Mouse (Mus musculus): ENCODE results near the gene Tle3. TPM values are rescaled to one million over a fixed set of nuclear protein-coding genes. Genes with fewer than 3 reads are reported as not detected.

Gene Tle3
- polyA plus RNA-seq, 1 experiment = 205 TPM

- no peak overlapping the region for H3K27ac ChIP-seq (ENCODE audit: control insufficient read depth, insufficient read depth, low read length)
- TF ChIP-seq CTCF (IDR thresholded peaks at IDR 0.05; ENCODE audit: borderline replicate concordance, control insufficient read depth, extremely low read depth, insufficient read depth, low read length, poor library complexity) (no peak), POLR2A (IDR thresholded peaks at IDR 0.05; ENCODE audit: control insufficient read depth, extremely low read depth, insufficient read depth, low read length, poor library complexity) (no peak)
- DNase-seq = no peak
- no peak overlapping the region for H3K4me3 ChIP-seq (ENCODE audit: control insufficient read depth, insufficient read depth, low read length)
- no peaks in the 10 kb centered on the region for H3K27me3 ChIP-seq (ENCODE audit: control insufficient read depth, insufficient read depth, low read length)
- H3K36me3 ChIP-seq (ENCODE audit: control insufficient read depth, insufficient read depth, low read length) = peaks cover 13% of the 10 kb centered on the region
- peaks cover 40% of the 10 kb centered on the region for H3K4me1 ChIP-seq (replicated peaks; ENCODE audit: control insufficient read depth, insufficient read depth, low read length)
- WGBS = 63% methylated on average over 14 of the region's 14 CpGs
Measured at GRCm38 (mm10) chr9:61388689-61389403, 16.7 kb downstream of the Tle3 start.

- WGBS = 42% methylated on average over 7 of the region's 7 CpGs
- Histone ChIP-seq H3K36me3 (ENCODE audit: control insufficient read depth, insufficient read depth, low read length) (peaks cover 18% of the 10 kb centered on the region), H3K4me1 (replicated peaks; ENCODE audit: control insufficient read depth, insufficient read depth, low read length) (peaks cover 35% of the 10 kb centered on the region), H3K4me3 (ENCODE audit: control insufficient read depth, insufficient read depth, low read length) (no peak overlapping the region), H3K27ac (ENCODE audit: control insufficient read depth, insufficient read depth, low read length) (no peak overlapping the region), H3K27me3 (ENCODE audit: control insufficient read depth, insufficient read depth, low read length) (no peaks in the 10 kb centered on the region)
- DNase-seq = no peak
- TF ChIP-seq CTCF (IDR thresholded peaks at IDR 0.05; ENCODE audit: borderline replicate concordance, control insufficient read depth, extremely low read depth, insufficient read depth, low read length, poor library complexity) (no peak), POLR2A (IDR thresholded peaks at IDR 0.05; ENCODE audit: control insufficient read depth, extremely low read depth, insufficient read depth, low read length, poor library complexity) (no peak)
Measured at GRCm38 (mm10) chr9:61389404-61389701, 17.2 kb downstream of the Tle3 start.

- Histone ChIP-seq H3K4me3 (ENCODE audit: control insufficient read depth, insufficient read depth, low read length) (no peak overlapping the region), H3K4me1 (replicated peaks; ENCODE audit: control insufficient read depth, insufficient read depth, low read length) (peaks cover 18% of the 10 kb centered on the region), H3K36me3 (ENCODE audit: control insufficient read depth, insufficient read depth, low read length) (peaks cover 42% of the 10 kb centered on the region), H3K27ac (ENCODE audit: control insufficient read depth, insufficient read depth, low read length) (no peak overlapping the region), H3K27me3 (ENCODE audit: control insufficient read depth, insufficient read depth, low read length) (no peaks in the 10 kb centered on the region)
- no peak for DNase-seq
- TF ChIP-seq POLR2A (IDR thresholded peaks at IDR 0.05; ENCODE audit: control insufficient read depth, extremely low read depth, insufficient read depth, low read length, poor library complexity) (no peak), CTCF (IDR thresholded peaks at IDR 0.05; ENCODE audit: borderline replicate concordance, control insufficient read depth, extremely low read depth, insufficient read depth, low read length, poor library complexity) (no peak)
- WGBS = 92% methylated on average over 5 of the region's 5 CpGs
Measured at GRCm38 (mm10) chr9:61391570-61392337, 19.6 kb downstream of the Tle3 start.

- DNase-seq = no peak
- H3K27me3 ChIP-seq (ENCODE audit: control insufficient read depth, insufficient read depth, low read length) = no peaks in the 10 kb centered on the region
- H3K4me3 ChIP-seq (ENCODE audit: control insufficient read depth, insufficient read depth, low read length) = no peak overlapping the region
- peaks cover 45% of the 10 kb centered on the region for H3K36me3 ChIP-seq (ENCODE audit: control insufficient read depth, insufficient read depth, low read length)
- H3K4me1 ChIP-seq (replicated peaks; ENCODE audit: control insufficient read depth, insufficient read depth, low read length) = peaks cover 18% of the 10 kb centered on the region
- TF ChIP-seq CTCF (IDR thresholded peaks at IDR 0.05; ENCODE audit: borderline replicate concordance, control insufficient read depth, extremely low read depth, insufficient read depth, low read length, poor library complexity) (no peak), POLR2A (IDR thresholded peaks at IDR 0.05; ENCODE audit: control insufficient read depth, extremely low read depth, insufficient read depth, low read length, poor library complexity) (no peak)
- no peak overlapping the region for H3K27ac ChIP-seq (ENCODE audit: control insufficient read depth, insufficient read depth, low read length)
- 87% methylated on average over 6 of the region's 6 CpGs for WGBS
Measured at GRCm38 (mm10) chr9:61392338-61392620, 20.1 kb downstream of the Tle3 start.

- Histone ChIP-seq H3K4me3 (ENCODE audit: control insufficient read depth, insufficient read depth, low read length) (no peak overlapping the region), H3K27me3 (ENCODE audit: control insufficient read depth, insufficient read depth, low read length) (no peaks in the 10 kb centered on the region; the same call in 1 of the 2 replicates), H3K4me1 (replicated peaks; ENCODE audit: control insufficient read depth, insufficient read depth, low read length) (peaks cover 13% of the 10 kb centered on the region), H3K36me3 (ENCODE audit: control insufficient read depth, insufficient read depth, low read length) (peaks cover 54% of the 10 kb centered on the region), H3K27ac (ENCODE audit: control insufficient read depth, insufficient read depth, low read length) (no peak overlapping the region)
- no peak for DNase-seq
- TF ChIP-seq POLR2A (IDR thresholded peaks at IDR 0.05; ENCODE audit: control insufficient read depth, extremely low read depth, insufficient read depth, low read length, poor library complexity) (no peak), CTCF (IDR thresholded peaks at IDR 0.05; ENCODE audit: borderline replicate concordance, control insufficient read depth, extremely low read depth, insufficient read depth, low read length, poor library complexity) (no peak)
- WGBS = 90% methylated on average over 6 of the region's 6 CpGs
Measured at GRCm38 (mm10) chr9:61393161-61393560, 21.0 kb downstream of the Tle3 start.

GRCm38 (mm10) chr9:61393847-61394246 is 21.7 kb downstream of the Tle3 start:
- no peak overlapping the region for H3K4me3 ChIP-seq (ENCODE audit: control insufficient read depth, insufficient read depth, low read length)
- TF ChIP-seq CTCF (IDR thresholded peaks at IDR 0.05; ENCODE audit: borderline replicate concordance, control insufficient read depth, extremely low read depth, insufficient read depth, low read length, poor library complexity) = no peak
- no peak for TF ChIP-seq POLR2A (IDR thresholded peaks at IDR 0.05; ENCODE audit: control insufficient read depth, extremely low read depth, insufficient read depth, low read length, poor library complexity)
- peaks cover 61% of the 10 kb centered on the region for H3K36me3 ChIP-seq (ENCODE audit: control insufficient read depth, insufficient read depth, low read length)
- no peaks in the 10 kb centered on the region; the same call in 1 of the 2 replicates for H3K27me3 ChIP-seq (ENCODE audit: control insufficient read depth, insufficient read depth, low read length)
- WGBS = 96% methylated on average over 5 of the region's 5 CpGs
- no peak overlapping the region for H3K27ac ChIP-seq (ENCODE audit: control insufficient read depth, insufficient read depth, low read length)
- DNase-seq = no peak
- peaks cover 6% of the 10 kb centered on the region for H3K4me1 ChIP-seq (replicated peaks; ENCODE audit: control insufficient read depth, insufficient read depth, low read length)

Measured in thymus, adult 2 months (tissue).